Mouse (Mus musculus) midbrain, embryonic 10.5 days (tissue): ENCODE results near the gene Efemp1. TPM values are rescaled to one million over a fixed set of nuclear protein-coding genes. Genes with fewer than 3 reads are reported as not detected.

ENCODE experiments used
- DNase-seq: peaks from one replicate; pipeline ENCODE4 v3.0.0-alpha.2; 2017; ENCODE audit warnings: low spot score
- H3K27ac ChIP-seq: fragments of 300-500 bp; sonication (generic); replicated peaks from 2 replicates; pipeline ENCODE4 v1.5.1; 2016; ENCODE audit warnings: mild to moderate bottlenecking
- H3K27me3 ChIP-seq: fragments of 300-500 bp; sonication (generic); 2 replicates; pipeline ENCODE4 v1.6.1; 2016; ENCODE audit warnings: low read depth, mild to moderate bottlenecking; ENCODE audit not compliant: poor library complexity, severe bottlenecking
- H3K36me3 ChIP-seq: fragments of 300-500 bp; sonication (generic); 2 replicates; pipeline ENCODE4 v1.6.1; 2016; ENCODE audit warnings: mild to moderate bottlenecking, moderate library complexity
- H3K4me1 ChIP-seq: fragments of 300-500 bp; sonication (generic); 2 replicates; pipeline ENCODE4 v1.6.1; 2016
- H3K4me3 ChIP-seq: fragments of 300-500 bp; sonication (generic); 2 replicates; pipeline ENCODE4 v1.5.1; 2016; ENCODE audit warnings: mild to moderate bottlenecking, moderate library complexity
- H3K9me3 ChIP-seq: fragments of 300-500 bp; sonication (generic); replicated peaks from 2 replicates; pipeline ENCODE4 v1.6.1; 2016; ENCODE audit warnings: mild to moderate bottlenecking
- WGBS: fragments of 180-500 bp; shearing (Covaris S2); methylation state at CpG from one replicate; pipeline ENCODE4 v1.1.7; 2016; 5-methylcytosine and 5-hydroxymethylcytosine counted together
- polyA plus RNA-seq: library from polyadenylated mRNA; unstranded; fragments of >200 nt; fragmentation: Nextera tagmentation; extraction: Ambion mirVana; gene quantifications from 2 replicates; pipeline ENCODE4 v1.2.1, GENCODE M21; 2016

Efemp1 gene
- polyA plus RNA-seq, 1 experiment from 2014 or later: 5.2 TPM

DNA sequence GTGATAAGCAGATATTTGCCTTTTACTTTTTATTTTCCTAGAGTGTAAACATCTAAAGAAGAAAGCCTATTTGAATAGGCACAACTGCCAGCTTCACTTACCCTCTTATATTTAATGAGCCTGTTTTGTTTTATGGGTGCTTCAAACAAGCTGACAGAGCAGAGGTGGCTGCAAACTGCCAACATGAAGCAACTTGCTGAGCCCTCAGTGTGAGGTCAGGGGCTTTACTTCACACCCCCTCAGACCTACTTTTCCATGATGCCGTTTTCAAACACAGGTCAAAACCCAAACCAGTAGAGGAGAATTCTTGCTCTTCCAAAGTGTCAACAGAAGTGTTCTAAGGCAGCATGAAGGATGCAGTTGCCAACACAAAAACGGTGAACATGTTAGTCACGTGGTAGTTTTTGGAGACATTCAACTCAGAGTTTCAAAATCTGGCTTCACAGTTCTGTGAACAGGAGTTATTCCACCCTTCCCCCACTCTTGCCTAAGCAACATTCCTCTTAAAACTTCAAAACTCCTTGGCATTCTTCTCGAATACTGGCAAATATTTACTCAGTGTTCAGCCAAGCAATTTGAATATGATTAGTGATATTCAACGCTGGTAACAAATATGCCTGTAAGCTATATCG is 101.8 kb downstream of the Efemp1 start:
- H3K36me3 ChIP-seq: no peaks in the 10 kb centered on the region
- H3K4me1 ChIP-seq: no peaks in the 10 kb centered on the region
- WGBS: 61% methylated on average over 6 of the region's 6 CpGs
- no peak overlapping the region for H3K4me3 ChIP-seq
- no peak for DNase-seq
- no peaks in the 10 kb centered on the region for H3K27me3 ChIP-seq
- H3K27ac ChIP-seq: no peak overlapping the region
- H3K9me3 ChIP-seq: no peaks in the 10 kb centered on the region

GRCm38 (mm10) chr11:28955305-28955701 is 102.3 kb downstream of the Efemp1 start:
- H3K9me3 ChIP-seq: no peaks in the 10 kb centered on the region
- H3K27ac ChIP-seq: no peak overlapping the region
- no peak overlapping the region for H3K4me3 ChIP-seq
- no peaks in the 10 kb centered on the region for H3K36me3 ChIP-seq
- no peak for DNase-seq
- no peaks in the 10 kb centered on the region for H3K27me3 ChIP-seq
- H3K4me1 ChIP-seq: no peaks in the 10 kb centered on the region

- Histone ChIP-seq H3K27me3 (no peaks in the 10 kb centered on the region), H3K4me3 (no peak overlapping the region), H3K27ac (no peak overlapping the region), H3K4me1 (no peaks in the 10 kb centered on the region), H3K9me3 (peaks cover 10% of the 10 kb centered on the region), H3K36me3 (no peaks in the 10 kb centered on the region)
- no peak for DNase-seq
- WGBS: 94% methylated on average over 1 of the region's 1 CpGs
Observed at GRCm38 (mm10) chr11:28961381-28961780, 108.4 kb downstream of the Efemp1 start.
